Mouse (Mus musculus): ENCODE measurements around the gene Cwc27. TPM values are rescaled to one million over a fixed set of nuclear protein-coding genes. Genes with fewer than 3 reads are reported as not detected.
A peak's percentile ranks its signal among the peaks of the same experiment; 100 is the strongest.

The Cwc27 gene
- total and polyA plus RNA-seq, 2 experiments from 2014 or later, result 17.9 to 23.4 TPM

- H3K9ac ChIP-seq (replicated peaks; ENCODE audit: low read length, poor library complexity, severe bottlenecking), result no peak overlapping the region
- ATAC-seq (ENCODE audit: low FRiP score), result no peak
- no peak overlapping the region for H3K4me2 ChIP-seq (ENCODE audit: low read depth, low read length, poor library complexity, severe bottlenecking)
These were observed 4.2 kb upstream of the Cwc27 start for GRCm38 (mm10) chr13:104821192-104821591.

GRCm38 (mm10) chr13:104817696-104818095 lies 754 bp upstream of the Cwc27 start:
- Histone ChIP-seq H3K4me1 (ENCODE audit: insufficient read depth, low read length) (peaks cover 13% of the 10 kb centered on the region; the same call in 1 of the 2 replicates), H3K9me3 (ENCODE audit: low read length) (no peaks in the 10 kb centered on the region), H3K27ac (ENCODE audit: low read depth, low read length) (peak overlapping the region; percentile 84; the same call in 1 of the 2 replicates), H3K9ac (replicated peaks; ENCODE audit: low read length, poor library complexity, severe bottlenecking) (peak overlapping the region; percentile 91), H3K4me2 (ENCODE audit: low read depth, low read length, poor library complexity, severe bottlenecking) (peak overlapping the region; percentile 69), H3K36me3 (ENCODE audit: insufficient read depth, low read length) (no peaks in the 10 kb centered on the region), H3K4me3 (ENCODE audit: low read depth, low read length) (peak overlapping the region; percentile 82), H3K27me3 (ENCODE audit: insufficient read depth, low read length) (no peaks in the 10 kb centered on the region)
- DNase-seq (ENCODE audit: low spot score) (no peak), ATAC-seq (ENCODE audit: low FRiP score) (no peak)
- TF ChIP-seq CTCF (IDR thresholded peaks at IDR 0.05), result no peak
- WGBS, result 46% methylated on average over 12 of the region's 12 CpGs

More at GRCm38 (mm10) chr13:104821192-104821591, 4.2 kb upstream of the Cwc27 start:
- Histone ChIP-seq H3K27ac (ENCODE audit: low read depth, low read length) (no peak overlapping the region), H3K27me3 (ENCODE audit: insufficient read depth, low read length) (no peaks in the 10 kb centered on the region), H3K4me3 (ENCODE audit: low read depth, low read length) (no peak overlapping the region), H3K36me3 (ENCODE audit: insufficient read depth, low read length) (no peaks in the 10 kb centered on the region), H3K4me1 (ENCODE audit: insufficient read depth, low read length) (peaks cover 3% of the 10 kb centered on the region; the same call in 1 of the 2 replicates), H3K9me3 (ENCODE audit: low read length) (no peaks in the 10 kb centered on the region)
- DNase-seq (ENCODE audit: low spot score), result no peak
- TF ChIP-seq CTCF (IDR thresholded peaks at IDR 0.05), result no peak

GRCm38 (mm10) chr13:104816270-104816634 lies 690 bp downstream of the Cwc27 start:
- Histone ChIP-seq H3K36me3 (ENCODE audit: insufficient read depth, low read length) (no peaks in the 10 kb centered on the region), H3K9ac (replicated peaks; ENCODE audit: low read length, poor library complexity, severe bottlenecking) (peak overlapping the region; percentile 91), H3K27ac (ENCODE audit: low read depth, low read length) (peak overlapping the region; percentile 84), H3K9me3 (ENCODE audit: low read length) (no peaks in the 10 kb centered on the region), H3K4me3 (ENCODE audit: low read depth, low read length) (peak overlapping the region; percentile 82), H3K4me2 (ENCODE audit: low read depth, low read length, poor library complexity, severe bottlenecking) (peak overlapping the region; percentile 69), H3K27me3 (ENCODE audit: insufficient read depth, low read length) (no peaks in the 10 kb centered on the region), H3K4me1 (ENCODE audit: insufficient read depth, low read length) (peaks cover 13% of the 10 kb centered on the region; the same call in 1 of the 2 replicates)
- DNase-seq (ENCODE audit: low spot score) (peak; percentile 58), ATAC-seq (ENCODE audit: low FRiP score) (no peak)
- WGBS, result 8% methylated on average over 8 of the region's 8 CpGs
- peak; percentile 49 for TF ChIP-seq CTCF (IDR thresholded peaks at IDR 0.05)

GRCm38 (mm10) chr13:104805681-104806080 lies 11.3 kb downstream of the Cwc27 start:
- Histone ChIP-seq H3K4me3 (ENCODE audit: low read depth, low read length) (no peak overlapping the region), H3K9me3 (ENCODE audit: low read length) (no peaks in the 10 kb centered on the region), H3K27me3 (ENCODE audit: insufficient read depth, low read length) (no peaks in the 10 kb centered on the region), H3K27ac (ENCODE audit: low read depth, low read length) (no peak overlapping the region), H3K4me2 (ENCODE audit: low read depth, low read length, poor library complexity, severe bottlenecking) (no peak overlapping the region), H3K36me3 (ENCODE audit: insufficient read depth, low read length) (peaks cover 6% of the 10 kb centered on the region; the same call in 1 of the 2 replicates), H3K4me1 (ENCODE audit: insufficient read depth, low read length) (no peaks in the 10 kb centered on the region), H3K9ac (replicated peaks; ENCODE audit: low read length, poor library complexity, severe bottlenecking) (no peak overlapping the region)
- ATAC-seq (ENCODE audit: low FRiP score) (no peak), DNase-seq (ENCODE audit: low spot score) (peak; percentile 85)
- TF ChIP-seq CTCF (IDR thresholded peaks at IDR 0.05), result peak; percentile 87
- 57% methylated on average over 3 of the region's 3 CpGs for WGBS

GRCm38 (mm10) chr13:104799566-104800182 lies 17.3 kb downstream of the Cwc27 start:
- Histone ChIP-seq H3K9ac (replicated peaks; ENCODE audit: low read length, poor library complexity, severe bottlenecking) (no peak overlapping the region), H3K36me3 (ENCODE audit: insufficient read depth, low read length) (peaks cover 7% of the 10 kb centered on the region), H3K4me2 (ENCODE audit: low read depth, low read length, poor library complexity, severe bottlenecking) (no peak overlapping the region)

GRCm38 (mm10) chr13:104799067-104799466 lies 17.9 kb downstream of the Cwc27 start:
- Histone ChIP-seq H3K4me2 (ENCODE audit: low read depth, low read length, poor library complexity, severe bottlenecking) (no peak overlapping the region), H3K4me1 (ENCODE audit: insufficient read depth, low read length) (no peaks in the 10 kb centered on the region), H3K4me3 (ENCODE audit: low read depth, low read length) (no peak overlapping the region), H3K9ac (replicated peaks; ENCODE audit: low read length, poor library complexity, severe bottlenecking) (no peak overlapping the region), H3K9me3 (ENCODE audit: low read length) (no peaks in the 10 kb centered on the region), H3K36me3 (ENCODE audit: insufficient read depth, low read length) (peaks cover 11% of the 10 kb centered on the region), H3K27me3 (ENCODE audit: insufficient read depth, low read length) (no peaks in the 10 kb centered on the region), H3K27ac (ENCODE audit: low read depth, low read length) (no peak overlapping the region)
- WGBS, result 95% methylated on average over 8 of the region's 8 CpGs
- DNase-seq (ENCODE audit: low spot score) (no peak), ATAC-seq (ENCODE audit: low FRiP score) (no peak)
- TF ChIP-seq CTCF (IDR thresholded peaks at IDR 0.05), result no peak

More at GRCm38 (mm10) chr13:104799566-104800182, 17.3 kb downstream of the Cwc27 start:
- Histone ChIP-seq H3K27me3 (ENCODE audit: insufficient read depth, low read length) (no peaks in the 10 kb centered on the region), H3K9me3 (ENCODE audit: low read length) (no peaks in the 10 kb centered on the region), H3K4me3 (ENCODE audit: low read depth, low read length) (no peak overlapping the region), H3K4me1 (ENCODE audit: insufficient read depth, low read length) (no peaks in the 10 kb centered on the region), H3K27ac (ENCODE audit: low read depth, low read length) (no peak overlapping the region)
- TF ChIP-seq CTCF (IDR thresholded peaks at IDR 0.05), result no peak
- DNase-seq (ENCODE audit: low spot score) (no peak), ATAC-seq (ENCODE audit: low FRiP score) (no peak)
- 89% methylated on average over 7 of the region's 7 CpGs for WGBS

All from midbrain, postnatal 0 days (tissue).